Mouse (Mus musculus): ENCODE measurements around the gene Olfr980.

DNA sequence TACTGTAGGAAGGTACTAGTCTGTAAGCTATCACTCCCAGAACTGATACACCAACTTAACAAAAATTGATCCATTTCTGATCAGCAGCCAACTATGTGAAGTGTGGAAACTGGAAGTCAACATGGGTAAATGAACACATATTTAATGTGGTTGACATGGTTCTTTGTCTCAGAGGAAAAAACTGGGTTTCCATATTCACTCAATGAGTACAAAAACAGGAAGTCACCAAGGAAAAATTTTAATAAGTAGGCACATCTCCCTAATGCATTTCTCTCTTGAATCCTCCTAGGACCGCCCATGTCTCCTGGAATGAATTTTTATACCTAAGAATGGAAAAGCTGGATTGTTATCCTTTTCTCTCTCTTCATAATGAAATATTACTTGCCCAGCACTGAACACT, at the start of gene Olfr980:
- TF ChIP-seq CTCF (IDR thresholded peaks at IDR 0.05; ENCODE audit: low read depth, low read length) (no peak), POLR2A (IDR thresholded peaks at IDR 0.05; ENCODE audit: borderline replicate concordance, low read depth, low read length) (no peak)
